Mouse (Mus musculus): ENCODE results near the gene Efcab11. TPM values are rescaled to one million over a fixed set of nuclear protein-coding genes. Genes with fewer than 3 reads are reported as not detected.

Efcab11 gene
- total RNA-seq (2018; cell fraction: chromatin; rRNA removed), result 10 to 100 TPM in 1 of 26 experiments, 1 to 10 TPM in 21, under 1 TPM in 4; 0.70 to 11.7 (median 2.7) TPM
- 1 to 10 TPM in 9 of 26 experiments, under 1 TPM in 17; 0.29 to 1.8 (median 0.85) TPM for total RNA-seq (2018; cell fraction: cytosol; rRNA removed)
- total RNA-seq (2018; cell fraction: nucleus; rRNA removed), result 1 to 10 TPM in 19 of 26 experiments, under 1 TPM in 5, not detected in 2; 0.43 to 6.5 (median 1.7) TPM
- 0.36 to 1.9 TPM (median 1.4 TPM) in 3 replicates for polyA plus RNA-seq (2018)

- no peaks in the 10 kb centered on the region; the same call in 1 of the 2 replicates for H3K79me2 ChIP-seq (ENCODE audit: inconsistent target)
- H3K4me3 ChIP-seq (ENCODE audit: inconsistent target), result peak within 1 kb of the TSS; percentile 80
- H3K27ac ChIP-seq, result peak within 1 kb of the TSS; percentile 78
- no peaks in the 10 kb centered on the region for H3K36me3 ChIP-seq (ENCODE audit: inconsistent target)
- under 1% methylated on average over 71 of the region's 73 CpGs for WGBS (ENCODE audit: missing documents)
Measured at GRCm38 (mm10) chr12:99884269-99885261, at the start of gene Efcab11, which contains the start of gene Tdp1. Gene Efcab11, minus strand, starts transcription at chr12:99884439. Gene Tdp1, plus strand, starts transcription at chr12:99884517.

GRCm38 (mm10) chr12:99933630-99934029 is 49.4 kb upstream of the Efcab11 start:
- no peaks in the 10 kb centered on the region for H3K36me3 ChIP-seq (ENCODE audit: inconsistent target)
- H3K79me2 ChIP-seq (ENCODE audit: inconsistent target), result no peaks in the 10 kb centered on the region
- no peak overlapping the region for H3K27ac ChIP-seq
- WGBS (ENCODE audit: missing documents), result 95% methylated on average over 3 of the region's 3 CpGs
- H3K4me3 ChIP-seq (ENCODE audit: inconsistent target), result no peak overlapping the region

GRCm38 (mm10) chr12:99932245-99932644 is 48.0 kb upstream of the Efcab11 start:
- no peak overlapping the region for H3K4me3 ChIP-seq (ENCODE audit: inconsistent target)
- H3K36me3 ChIP-seq (ENCODE audit: inconsistent target), result no peaks in the 10 kb centered on the region
- no peak overlapping the region for H3K27ac ChIP-seq
- no peaks in the 10 kb centered on the region for H3K79me2 ChIP-seq (ENCODE audit: inconsistent target)
- 98% methylated on average over 3 of the region's 4 CpGs for WGBS (ENCODE audit: missing documents)

- Histone ChIP-seq H3K27ac (no peak overlapping the region), H3K4me3 (ENCODE audit: inconsistent target) (no peak overlapping the region), H3K79me2 (ENCODE audit: inconsistent target) (no peaks in the 10 kb centered on the region), H3K36me3 (ENCODE audit: inconsistent target) (no peaks in the 10 kb centered on the region)
- WGBS (ENCODE audit: missing documents), result 86% methylated on average over 1 of the region's 1 CpGs
Measured at GRCm38 (mm10) chr12:99929160-99929559, 44.9 kb upstream of the Efcab11 start.

GRCm38 (mm10) chr12:99928311-99928710 is 44.1 kb upstream of the Efcab11 start:
- no peak overlapping the region for H3K27ac ChIP-seq
- H3K79me2 ChIP-seq (ENCODE audit: inconsistent target), result no peaks in the 10 kb centered on the region
- no peak overlapping the region for H3K4me3 ChIP-seq (ENCODE audit: inconsistent target)
- WGBS (ENCODE audit: missing documents), result 89% methylated on average over 7 of the region's 7 CpGs
- no peaks in the 10 kb centered on the region for H3K36me3 ChIP-seq (ENCODE audit: inconsistent target)

GRCm38 (mm10) chr12:99923703-99924102 is 39.5 kb upstream of the Efcab11 start:
- H3K79me2 ChIP-seq (ENCODE audit: inconsistent target), result no peaks in the 10 kb centered on the region
- H3K27ac ChIP-seq, result no peak overlapping the region
- 96% methylated on average over 5 of the region's 5 CpGs for WGBS (ENCODE audit: missing documents)
- H3K4me3 ChIP-seq (ENCODE audit: inconsistent target), result no peak overlapping the region
- no peaks in the 10 kb centered on the region for H3K36me3 ChIP-seq (ENCODE audit: inconsistent target)

- Histone ChIP-seq H3K4me3 (ENCODE audit: inconsistent target) (no peak overlapping the region), H3K79me2 (ENCODE audit: inconsistent target) (no peaks in the 10 kb centered on the region), H3K36me3 (ENCODE audit: inconsistent target) (no peaks in the 10 kb centered on the region), H3K27ac (no peak overlapping the region)
- 90% methylated on average over 5 of the region's 5 CpGs for WGBS (ENCODE audit: missing documents)
Measured at GRCm38 (mm10) chr12:99923131-99923606, 38.9 kb upstream of the Efcab11 start.

- 100% methylated on average over 2 of the region's 3 CpGs for WGBS (ENCODE audit: missing documents)
- H3K79me2 ChIP-seq (ENCODE audit: inconsistent target), result no peaks in the 10 kb centered on the region
- no peak overlapping the region for H3K4me3 ChIP-seq (ENCODE audit: inconsistent target)
- no peak overlapping the region for H3K27ac ChIP-seq
- no peaks in the 10 kb centered on the region for H3K36me3 ChIP-seq (ENCODE audit: inconsistent target)
Measured at GRCm38 (mm10) chr12:99921045-99921444, 36.8 kb upstream of the Efcab11 start.

GRCm38 (mm10) chr12:99919636-99920035 is 35.4 kb upstream of the Efcab11 start:
- H3K36me3 ChIP-seq (ENCODE audit: inconsistent target), result no peaks in the 10 kb centered on the region
- no peaks in the 10 kb centered on the region for H3K79me2 ChIP-seq (ENCODE audit: inconsistent target)
- no peak overlapping the region for H3K27ac ChIP-seq
- H3K4me3 ChIP-seq (ENCODE audit: inconsistent target), result no peak overlapping the region
- WGBS (ENCODE audit: missing documents), result 92% methylated on average over 3 of the region's 3 CpGs

- H3K4me3 ChIP-seq (ENCODE audit: inconsistent target), result no peak overlapping the region
- H3K79me2 ChIP-seq (ENCODE audit: inconsistent target), result no peaks in the 10 kb centered on the region
- no peak overlapping the region for H3K27ac ChIP-seq
- H3K36me3 ChIP-seq (ENCODE audit: inconsistent target), result no peaks in the 10 kb centered on the region
- 88% methylated on average over 15 of the region's 15 CpGs for WGBS (ENCODE audit: missing documents)
Measured at GRCm38 (mm10) chr12:99917800-99918427, 33.7 kb upstream of the Efcab11 start.

GRCm38 (mm10) chr12:99911466-99911865 is 27.2 kb upstream of the Efcab11 start:
- H3K36me3 ChIP-seq (ENCODE audit: inconsistent target), result no peaks in the 10 kb centered on the region
- no peaks in the 10 kb centered on the region for H3K79me2 ChIP-seq (ENCODE audit: inconsistent target)
- WGBS (ENCODE audit: missing documents), result 86% methylated on average over 12 of the region's 12 CpGs

GRCm38 (mm10) chr12:99904537-99904936 is 20.3 kb upstream of the Efcab11 start:
- no peak overlapping the region for H3K27ac ChIP-seq
- no peaks in the 10 kb centered on the region for H3K36me3 ChIP-seq (ENCODE audit: inconsistent target)
- 97% methylated on average over 5 of the region's 5 CpGs for WGBS (ENCODE audit: missing documents)
- H3K4me3 ChIP-seq (ENCODE audit: inconsistent target), result no peak overlapping the region
- H3K79me2 ChIP-seq (ENCODE audit: inconsistent target), result no peaks in the 10 kb centered on the region

More at GRCm38 (mm10) chr12:99911466-99911865, 27.2 kb upstream of the Efcab11 start:
- H3K27ac ChIP-seq, result no peak overlapping the region
- no peak overlapping the region for H3K4me3 ChIP-seq (ENCODE audit: inconsistent target)

GRCm38 (mm10) chr12:99902867-99903370 is 18.7 kb upstream of the Efcab11 start:
- no peaks in the 10 kb centered on the region for H3K36me3 ChIP-seq (ENCODE audit: inconsistent target)
- no peak overlapping the region for H3K4me3 ChIP-seq (ENCODE audit: inconsistent target)
- peak overlapping the region; percentile 82 for H3K27ac ChIP-seq
- WGBS (ENCODE audit: missing documents), result 32% methylated on average over 4 of the region's 4 CpGs
- H3K79me2 ChIP-seq (ENCODE audit: inconsistent target), result no peaks in the 10 kb centered on the region

All from macrophage (primary cell).